Mouse (Mus musculus): ENCODE data around the gene Olfr1134. TPM values are rescaled to one million over a fixed set of nuclear protein-coding genes. Genes with fewer than 3 reads are reported as not detected.
"Not testable (repeated sequence)": the region's sequence is repeated elsewhere in the genome, so short reads cannot be mapped to it uniquely, and the experiment has no call there.

Gene Olfr1134
- polyA plus RNA-seq (2021), result not detected

- CTCF ChIA-PET, result no interaction called here
- ATAC-seq (no peak), DNase-seq (ENCODE audit: low read depth, low spot score) (no peak)
- no peaks in the 10 kb centered on the region for H3K27me3 ChIP-seq
- POLR2A ChIA-PET, result no interaction called here
- no peak for TF ChIP-seq CTCF (IDR thresholded peaks at IDR 0.05)
- in situ Hi-C loops (cut with MboI; ENCODE audit: low pct_unique_long_range_greater_than_20kb), result no loop called here
These were observed at the start of gene Olfr1134 for GRCm38 (mm10) chr2:87658360-87658759. TSS of gene Olfr1134 (minus strand) at chr2:87658460.

- CTCF ChIA-PET, result no interaction called here
These were observed 35.6 kb upstream of the Olfr1134 start, which contains the start of gene Olfr1136 for GRCm38 (mm10) chr2:87693847-87694246. TSS of gene Olfr1136 (minus strand) at chr2:87693947.

GRCm38 (mm10) chr2:87673564-87673963 is 15.3 kb upstream of the Olfr1134 start, which contains the start of gene Olfr1135:
TSS of gene Olfr1135 (minus strand) at chr2:87673664.
- ATAC-seq, result no peak
- POLR2A ChIA-PET, result no interaction called here
- in situ Hi-C loops (cut with MboI; ENCODE audit: low pct_unique_long_range_greater_than_20kb), result no loop called here
- CTCF ChIA-PET, result no interaction called here
- no peak for DNase-seq (ENCODE audit: low read depth, low spot score)
- H3K27me3 ChIP-seq, result no peaks in the 10 kb centered on the region
- no peak for TF ChIP-seq CTCF (IDR thresholded peaks at IDR 0.05)

More at GRCm38 (mm10) chr2:87693847-87694246, 35.6 kb upstream of the Olfr1134 start, which contains the start of gene Olfr1136:
- in situ Hi-C loops (cut with MboI; ENCODE audit: low pct_unique_long_range_greater_than_20kb), result no loop called here
- H3K27me3 ChIP-seq, result no peaks in the 10 kb centered on the region
- no peak for DNase-seq (ENCODE audit: low read depth, low spot score)
- POLR2A ChIA-PET, result no interaction called here
- no peak for TF ChIP-seq CTCF (IDR thresholded peaks at IDR 0.05)
- no peak for ATAC-seq

- in situ Hi-C loops (cut with MboI; ENCODE audit: low pct_unique_long_range_greater_than_20kb), result no loop called here
- no peak for DNase-seq (ENCODE audit: low read depth, low spot score)
- no peaks in the 10 kb centered on the region for H3K27me3 ChIP-seq
- ATAC-seq, result no peak
- POLR2A ChIA-PET, result no interaction called here
- no peak for TF ChIP-seq CTCF (IDR thresholded peaks at IDR 0.05)
- CTCF ChIA-PET, result no interaction called here
These were observed 11.0 kb downstream of the Olfr1134 start, which contains the start of gene Olfr1133 for GRCm38 (mm10) chr2:87647274-87647673. TSS of gene Olfr1133 (minus strand) at chr2:87647374.

GRCm38 (mm10) chr2:87642441-87642840 is 15.8 kb downstream of the Olfr1134 start:
- ATAC-seq (no peak), DNase-seq (ENCODE audit: low read depth, low spot score) (no peak)
- ChIA-PET POLR2A (no interaction called here), CTCF (no interaction called here)
- in situ Hi-C loops (cut with MboI; ENCODE audit: low pct_unique_long_range_greater_than_20kb), result no loop called here
- H3K27me3 ChIP-seq, result no peaks in the 10 kb centered on the region
- TF ChIP-seq CTCF (IDR thresholded peaks at IDR 0.05), result no peak

- in situ Hi-C loops (cut with MboI; ENCODE audit: low pct_unique_long_range_greater_than_20kb), result no loop called here
- no peaks in the 10 kb centered on the region for H3K27me3 ChIP-seq
- ChIA-PET CTCF (no interaction called here), POLR2A (no interaction called here)
- ATAC-seq, result no peak
- no peak for TF ChIP-seq CTCF (IDR thresholded peaks at IDR 0.05)
- no peak for DNase-seq (ENCODE audit: low read depth, low spot score)
These were observed 20.8 kb downstream of the Olfr1134 start, which contains the start of gene Olfr1132 for GRCm38 (mm10) chr2:87637435-87637834. TSS of gene Olfr1132 (minus strand) at chr2:87637535.

GRCm38 (mm10) chr2:87626804-87627203 is 31.5 kb downstream of the Olfr1134 start, which contains the start of gene Olfr1131:
TSS of gene Olfr1131 (plus strand) at chr2:87627104.
- no peak for ATAC-seq
- ChIA-PET CTCF (no interaction called here), POLR2A (no interaction called here)
- no peak for TF ChIP-seq CTCF (IDR thresholded peaks at IDR 0.05)
- no peaks in the 10 kb centered on the region for H3K27me3 ChIP-seq
- in situ Hi-C loops (cut with MboI; ENCODE audit: low pct_unique_long_range_greater_than_20kb), result no loop called here
- no peak for DNase-seq (ENCODE audit: low read depth, low spot score)

GRCm38 (mm10) chr2:87605912-87606311 is 52.3 kb downstream of the Olfr1134 start, which contains the start of gene Olfr1130:
TSS of gene Olfr1130 (plus strand) at chr2:87606212.
- H3K27me3 ChIP-seq; POLR2A ChIA-PET; in situ Hi-C loops (cut with MboI; ENCODE audit: low pct_unique_long_range_greater_than_20kb); DNase-seq (ENCODE audit: low read depth, low spot score); ATAC-seq; CTCF ChIA-PET: not testable (repeated sequence)

Other genes starting within 250 kb of the Olfr1134 start
- not detected for gene Olfr1123, start 241.8 kb downstream of the Olfr1134 start, polyA plus RNA-seq (2021)
- gene Olfr1124, start 228.2 kb downstream of the Olfr1134 start, polyA plus RNA-seq (2021), result not detected
- gene Olfr1126, start 204.5 kb downstream of the Olfr1134 start, polyA plus RNA-seq (2021), result not detected
- gene Pramel7, start 161.4 kb downstream of the Olfr1134 start, polyA plus RNA-seq (2021), result not detected
- not detected for gene Pramel6, start 151.9 kb downstream of the Olfr1134 start, polyA plus RNA-seq (2021)
- gene Olfr153, start 126.7 kb downstream of the Olfr1134 start, polyA plus RNA-seq (2021), result not detected
- not detected for gene Olfr1128, start 112.9 kb downstream of the Olfr1134 start, polyA plus RNA-seq (2021)
- gene Olfr1129, start 84.6 kb downstream of the Olfr1134 start, polyA plus RNA-seq (2021), result not detected
- gene Olfr1130, start 52.2 kb downstream of the Olfr1134 start, polyA plus RNA-seq (2021), result not detected
- not detected for gene Olfr1131, start 31.4 kb downstream of the Olfr1134 start, polyA plus RNA-seq (2021)
- gene Olfr1132, start 20.9 kb downstream of the Olfr1134 start, polyA plus RNA-seq (2021), result not detected
- not detected for gene Olfr1133, start 11.1 kb downstream of the Olfr1134 start, polyA plus RNA-seq (2021)
- gene Olfr1135, start 15.2 kb upstream of the Olfr1134 start, polyA plus RNA-seq (2021), result not detected
- not detected for gene Olfr1136, start 35.5 kb upstream of the Olfr1134 start, polyA plus RNA-seq (2021)
- gene Olfr1137, start 54.7 kb upstream of the Olfr1134 start, polyA plus RNA-seq (2021), result not detected
- not detected for gene Olfr1138, start 81.5 kb upstream of the Olfr1134 start, polyA plus RNA-seq (2021)
- gene Olfr1140, start 85.3 kb upstream of the Olfr1134 start, polyA plus RNA-seq (2021), result not detected
- gene Olfr1141, start 95.5 kb upstream of the Olfr1134 start, polyA plus RNA-seq (2021), result not detected
- gene Olfr152, start 121.0 kb upstream of the Olfr1134 start, polyA plus RNA-seq (2021), result not detected
- gene Olfr1143, start 142.1 kb upstream of the Olfr1134 start, polyA plus RNA-seq (2021), result not detected
- gene Olfr1145, start 151.4 kb upstream of the Olfr1134 start, polyA plus RNA-seq (2021), result not detected
- not detected for gene Olfr1148, start 172.1 kb upstream of the Olfr1134 start, polyA plus RNA-seq (2021)
- gene Olfr1150-ps1, start 185.5 kb upstream of the Olfr1134 start, polyA plus RNA-seq (2021), result not detected
- gene Olfr1151, start 197.4 kb upstream of the Olfr1134 start, polyA plus RNA-seq (2021), result not detected
- 0.01 TPM for gene Olfr1152, start 208.0 kb upstream of the Olfr1134 start, polyA plus RNA-seq (2021)
- not detected for gene Olfr1153, start 236.5 kb upstream of the Olfr1134 start, polyA plus RNA-seq (2021)
- gene Olfr1154, start 246.7 kb upstream of the Olfr1134 start, polyA plus RNA-seq (2021), result not detected

Data from Patski (cell line).